Mouse (Mus musculus) Patski (cell line): Measurements from ENCODE around the gene Prkca. TPM values are rescaled to one million over a fixed set of nuclear protein-coding genes. Genes with fewer than 3 reads are reported as not detected.

Source experiments
- ATAC-seq: fragments of 100-300 bp; one replicate; pipeline ENCODE4 v1.8.0; 2021
- CTCF ChIA-PET: fragments of 350-600 bp; sonication (Branson Sonifier 250); formaldehyde crosslinking; loops from one replicate; lab custom pipeline; 2022; ENCODE audit warnings: inconsistent platforms; lab: Charles Lee
- POLR2A ChIA-PET: fragments of 350-600 bp; sonication (Branson Sonifier 250); formaldehyde crosslinking; loops from one replicate; lab custom pipeline; 2022; ENCODE audit warnings: antibody characterized with exemption, inconsistent platforms; lab: Charles Lee
- DNase-seq: peaks from one replicate; pipeline ENCODE4 v3.0.0-alpha.2; 2011; ENCODE audit warnings: low read depth, low spot score
- H3K27me3 ChIP-seq: fragments of 371-371 bp; one replicate; pipeline ENCODE4 v1.5.1; 2021
- CTCF ChIP-seq: fragments of 100-300 bp; IDR thresholded peaks from one replicate; pipeline ENCODE4 v1.5.1; 2021
- in situ Hi-C: fragments of 300-500 bp; cut with MboI; formaldehyde crosslinking; loops from 3 replicates; pipeline ENCODE4 v1.11.1; 2018; ENCODE audit warnings: low pct_unique_long_range_greater_than_20kb, mixed read lengths
- polyA plus RNA-seq: library from polyadenylated mRNA; unstranded; gene quantifications from one replicate; pipeline ENCODE4 v1.2.3, GENCODE M21; 2021

Prkca gene
- polyA plus RNA-seq, 1 experiment from 2014 or later, result 37.4 TPM

GRCm38 (mm10) chr11:108257921-108258320 is 85.8 kb downstream of the Prkca start:
- in situ Hi-C loops, result no loop called here
- no peaks in the 10 kb centered on the region for H3K27me3 ChIP-seq
- no peak for TF ChIP-seq CTCF
- ATAC-seq (no peak), DNase-seq (no peak)
- CTCF ChIA-PET, result no interaction called here
- POLR2A ChIA-PET, result no interaction called here

- TF ChIP-seq CTCF, result no peak
- ChIA-PET CTCF (interaction anchor here (1.5 kb wide), 1 partner anchor 30 kb away, joined by 4 read pairs; no protein-coding TSS in a partner anchor), POLR2A (interaction anchor here (0.6 kb wide), 1 partner anchor 54 kb away, joined by 7 read pairs; no protein-coding TSS in a partner anchor)
- ATAC-seq (peak; percentile 52), DNase-seq (no peak)
- in situ Hi-C loops, result no loop called here
- no peaks in the 10 kb centered on the region for H3K27me3 ChIP-seq
These were observed 89.0 kb downstream of the Prkca start for GRCm38 (mm10) chr11:108254681-108255080.

- DNase-seq (no peak), ATAC-seq (no peak)
- TF ChIP-seq CTCF, result no peak
- H3K27me3 ChIP-seq, result no peaks in the 10 kb centered on the region
- ChIA-PET POLR2A (interaction anchor here (1.0 kb wide), 1 partner anchor 11 kb away, joined by 5 read pairs; no protein-coding TSS in a partner anchor), CTCF (interaction anchor here (1.0 to 1.6 kb wide), 3 partner anchors 30 to 116 kb away, joined by 3 to 4 read pairs (median 3); no protein-coding TSS in a partner anchor)
- in situ Hi-C loops, result no loop called here
These were observed 91.6 kb downstream of the Prkca start for GRCm38 (mm10) chr11:108251924-108252775.

GRCm38 (mm10) chr11:108250829-108251637 is 92.7 kb downstream of the Prkca start:
- in situ Hi-C loops, result no loop called here
- ChIA-PET POLR2A (interaction anchor here (0.7 to 1.0 kb wide), 2 partner anchors 9 to 53 kb away, joined by 3 to 5 read pairs; no protein-coding TSS in a partner anchor), CTCF (interaction anchor here (1.0 to 1.6 kb wide), 4 partner anchors 9 to 114 kb away, joined by 3 to 4 read pairs (median 3); no protein-coding TSS in a partner anchor)
- ATAC-seq (no peak), DNase-seq (no peak)
- H3K27me3 ChIP-seq, result no peaks in the 10 kb centered on the region
- no peak for TF ChIP-seq CTCF

DNA sequence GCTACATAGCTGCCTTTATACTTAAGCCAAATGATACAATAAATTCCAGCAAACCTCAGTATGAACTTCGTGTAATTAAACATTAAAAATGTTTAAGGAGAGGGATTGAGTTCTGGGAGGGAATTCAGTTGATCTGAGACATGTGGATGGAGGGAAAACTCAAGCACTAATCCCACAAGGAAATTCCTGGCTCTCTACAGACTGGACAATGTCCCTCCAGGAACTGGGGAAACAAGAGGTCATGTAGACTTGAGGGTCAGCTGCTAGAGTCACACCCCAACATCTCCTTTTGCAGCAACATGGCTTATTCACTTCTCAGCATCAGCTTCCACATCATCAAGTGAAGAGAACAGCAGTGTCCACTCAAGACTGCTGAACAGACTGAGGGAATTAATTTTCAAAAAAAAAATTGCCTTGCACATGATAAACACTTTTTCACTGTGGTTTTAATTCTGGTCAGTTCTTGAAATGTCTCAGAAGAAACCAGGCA is 93.5 kb downstream of the Prkca start:
- ATAC-seq, result no peak
- no peak for TF ChIP-seq CTCF
- in situ Hi-C loops, result no loop called here
- peak; percentile 28 for DNase-seq
- ChIA-PET CTCF (interaction anchor here (1.1 kb wide), 1 partner anchor 9 kb away, joined by 3 read pairs; no protein-coding TSS in a partner anchor), POLR2A (interaction anchor here (0.6 kb wide), 1 partner anchor 17 kb away, joined by 4 read pairs; no protein-coding TSS in a partner anchor)
- no peaks in the 10 kb centered on the region for H3K27me3 ChIP-seq

DNA sequence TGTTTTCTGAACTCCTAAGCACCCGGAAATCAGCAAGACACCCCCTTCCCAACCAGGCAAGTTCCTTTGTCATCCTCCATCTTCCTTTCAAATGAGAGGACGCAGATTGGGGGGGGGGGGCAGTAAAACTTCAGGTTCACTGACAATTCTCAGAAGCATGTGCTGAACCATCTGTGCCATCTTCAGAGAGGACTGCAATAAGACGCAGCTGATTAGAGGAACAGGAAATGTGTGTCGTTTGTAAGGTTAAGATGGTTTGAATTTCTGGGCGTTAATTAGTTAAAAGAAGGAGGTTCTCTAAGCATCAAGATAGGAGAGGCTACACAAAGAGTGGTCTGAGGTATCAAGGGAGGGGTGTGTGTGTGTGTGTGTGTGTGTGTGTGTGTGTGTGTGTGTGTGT is 94.2 kb downstream of the Prkca start:
- POLR2A ChIA-PET, result no interaction called here
- in situ Hi-C loops, result no loop called here
- ATAC-seq, result no peak
- no peaks in the 10 kb centered on the region for H3K27me3 ChIP-seq
- no peak for TF ChIP-seq CTCF
- DNase-seq, result no peak
- CTCF ChIA-PET, result interaction anchor here (1.1 kb wide), 1 partner anchor 8 kb away, joined by 3 read pairs; no protein-coding TSS in a partner anchor

GRCm38 (mm10) chr11:108249047-108249403 is 94.7 kb downstream of the Prkca start:
- in situ Hi-C loops, result no loop called here
- POLR2A ChIA-PET, result interaction anchor here (0.7 kb wide), 1 partner anchor 28 kb away, joined by 3 read pairs; no protein-coding TSS in a partner anchor
- CTCF ChIA-PET, result interaction anchor here (1.3 kb wide), 1 partner anchor 34 kb away, joined by 3 read pairs; no protein-coding TSS in a partner anchor
- no peak for ATAC-seq
- TF ChIP-seq CTCF, result no peak
- no peaks in the 10 kb centered on the region for H3K27me3 ChIP-seq
- DNase-seq, result no peak

DNA sequence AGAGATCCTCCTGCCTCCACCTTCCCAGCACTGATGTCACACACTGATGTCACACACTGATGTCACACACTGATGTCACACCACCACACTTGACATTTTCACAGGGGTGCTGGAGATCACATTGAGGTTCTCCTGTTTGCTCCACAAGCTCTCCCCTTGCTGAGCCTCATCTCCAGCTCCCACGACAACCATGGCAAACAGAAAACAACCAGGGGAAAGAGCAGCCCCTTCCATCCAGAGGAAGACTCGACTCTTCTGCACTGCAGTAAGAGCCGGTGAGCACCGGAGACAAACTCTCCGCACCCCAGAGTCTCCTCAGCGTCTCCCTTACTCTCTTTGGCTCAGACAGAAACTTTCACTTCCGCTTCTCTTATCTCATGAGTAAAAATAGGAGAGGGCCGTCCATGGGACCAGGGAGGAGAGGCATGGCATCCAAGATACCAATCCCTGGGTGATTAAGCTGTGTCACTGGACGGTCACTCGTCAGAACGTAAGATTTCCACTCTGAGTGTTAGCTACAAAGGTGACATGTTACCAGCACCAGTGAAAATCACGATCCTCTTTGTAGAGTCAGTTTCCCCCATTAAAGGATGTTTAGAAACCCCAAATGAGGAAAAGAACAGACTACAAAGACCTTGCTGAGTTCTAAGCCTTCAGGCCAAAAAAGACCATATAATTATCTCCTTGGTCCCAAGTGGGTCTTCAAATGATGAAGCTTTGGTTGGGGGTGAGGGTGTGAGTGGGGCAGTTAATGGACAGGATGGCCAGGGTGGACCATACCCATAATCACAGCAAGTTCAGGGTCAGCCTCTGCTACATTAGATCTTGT is 95.3 kb downstream of the Prkca start:
- in situ Hi-C loops, result no loop called here
- CTCF ChIA-PET, result interaction anchor here (1.3 kb wide), 1 partner anchor 33 kb away, joined by 3 read pairs; no protein-coding TSS in a partner anchor
- H3K27me3 ChIP-seq, result no peaks in the 10 kb centered on the region
- no peak for TF ChIP-seq CTCF
- no peak for ATAC-seq
- DNase-seq, result no peak
- POLR2A ChIA-PET, result interaction anchor here (0.7 kb wide), 1 partner anchor 28 kb away, joined by 3 read pairs; no protein-coding TSS in a partner anchor
